Mouse (Mus musculus): ENCODE results near the gene Kcnip4. TPM values are rescaled to one million over a fixed set of nuclear protein-coding genes. Genes with fewer than 3 reads are reported as not detected.

Kcnip4 gene
- polyA plus RNA-seq, 1 experiment from 2014 or later, result 0.15 TPM

GRCm38 (mm10) chr5:49350126-49350909 is 174.4 kb downstream of the Kcnip4 start:
- WGBS (ENCODE audit: insufficient replicate concordance), result 28% methylated on average over 4 of the region's 4 CpGs
- Histone ChIP-seq H3K4me3 (replicated peaks) (no peak overlapping the region), H3K27me3 (no peaks in the 10 kb centered on the region), H3K9ac (no peak overlapping the region), H3K36me3 (no peaks in the 10 kb centered on the region), H3K27ac (no peak overlapping the region), H3K4me2 (no peak overlapping the region), H3K9me3 (replicated peaks) (0 out of 2 replicates have a peak, but pooled peaks cover 3% of the 10 kb centered on the region), H3K4me1 (replicated peaks) (no peaks in the 10 kb centered on the region)
- no peak for ATAC-seq (ENCODE audit: low read depth)
- no peak for DNase-seq

GRCm38 (mm10) chr5:49349541-49349940 is 175.2 kb downstream of the Kcnip4 start:
- Histone ChIP-seq H3K9me3 (replicated peaks) (no peaks in the 10 kb centered on the region), H3K27me3 (no peaks in the 10 kb centered on the region), H3K4me1 (replicated peaks) (no peaks in the 10 kb centered on the region), H3K27ac (no peak overlapping the region), H3K36me3 (no peaks in the 10 kb centered on the region), H3K4me3 (replicated peaks) (no peak overlapping the region), H3K4me2 (no peak overlapping the region), H3K9ac (no peak overlapping the region)
- no peak for DNase-seq
- no peak for ATAC-seq (ENCODE audit: low read depth)
- WGBS (ENCODE audit: insufficient replicate concordance), result 63% methylated on average over 5 of the region's 5 CpGs

GRCm38 (mm10) chr5:49348511-49348910 is 176.2 kb downstream of the Kcnip4 start:
- Histone ChIP-seq H3K9me3 (replicated peaks) (no peaks in the 10 kb centered on the region), H3K36me3 (no peaks in the 10 kb centered on the region), H3K4me2 (no peak overlapping the region), H3K9ac (no peak overlapping the region), H3K4me1 (replicated peaks) (no peaks in the 10 kb centered on the region), H3K27ac (no peak overlapping the region), H3K4me3 (replicated peaks) (no peak overlapping the region), H3K27me3 (no peaks in the 10 kb centered on the region)
- ATAC-seq (ENCODE audit: low read depth), result no peak
- DNase-seq, result no peak
- WGBS (ENCODE audit: insufficient replicate concordance), result 61% methylated on average over 5 of the region's 5 CpGs

GRCm38 (mm10) chr5:49344606-49345005 is 180.1 kb downstream of the Kcnip4 start:
- Histone ChIP-seq H3K36me3 (no peaks in the 10 kb centered on the region), H3K9me3 (replicated peaks) (no peaks in the 10 kb centered on the region), H3K9ac (no peak overlapping the region), H3K4me1 (replicated peaks) (no peaks in the 10 kb centered on the region), H3K27me3 (no peaks in the 10 kb centered on the region), H3K4me3 (replicated peaks) (no peak overlapping the region), H3K4me2 (no peak overlapping the region), H3K27ac (no peak overlapping the region)
- no peak for ATAC-seq (ENCODE audit: low read depth)
- DNase-seq, result no peak
- 49% methylated on average over 1 of the region's 1 CpGs for WGBS (ENCODE audit: insufficient replicate concordance)

GRCm38 (mm10) chr5:49337164-49337563 is 187.5 kb downstream of the Kcnip4 start:
- Histone ChIP-seq H3K27me3 (no peaks in the 10 kb centered on the region), H3K4me3 (replicated peaks) (no peak overlapping the region), H3K4me1 (replicated peaks) (no peaks in the 10 kb centered on the region), H3K9ac (no peak overlapping the region), H3K9me3 (replicated peaks) (no peaks in the 10 kb centered on the region), H3K4me2 (no peak overlapping the region), H3K27ac (no peak overlapping the region), H3K36me3 (no peaks in the 10 kb centered on the region)
- WGBS (ENCODE audit: insufficient replicate concordance), result 71% methylated on average over 2 of the region's 2 CpGs
- DNase-seq (no peak), ATAC-seq (ENCODE audit: low read depth) (no peak)

GRCm38 (mm10) chr5:49333063-49333462 is 191.6 kb downstream of the Kcnip4 start:
- no peak for ATAC-seq (ENCODE audit: low read depth)
- 48% methylated on average over 2 of the region's 2 CpGs for WGBS (ENCODE audit: insufficient replicate concordance)
- no peak overlapping the region for H3K27ac ChIP-seq

GRCm38 (mm10) chr5:49329023-49329422 is 195.7 kb downstream of the Kcnip4 start:
- Histone ChIP-seq H3K27me3 (no peaks in the 10 kb centered on the region), H3K9me3 (replicated peaks) (no peaks in the 10 kb centered on the region), H3K36me3 (no peaks in the 10 kb centered on the region), H3K27ac (no peak overlapping the region), H3K4me3 (replicated peaks) (no peak overlapping the region), H3K9ac (no peak overlapping the region), H3K4me2 (no peak overlapping the region), H3K4me1 (replicated peaks) (no peaks in the 10 kb centered on the region)
- DNase-seq (no peak), ATAC-seq (ENCODE audit: low read depth) (peak; percentile 60)
- 65% methylated on average over 1 of the region's 1 CpGs for WGBS (ENCODE audit: insufficient replicate concordance)

More at GRCm38 (mm10) chr5:49333063-49333462, 191.6 kb downstream of the Kcnip4 start:
- H3K9ac ChIP-seq, result no peak overlapping the region
- H3K27me3 ChIP-seq, result no peaks in the 10 kb centered on the region
- H3K36me3 ChIP-seq, result no peaks in the 10 kb centered on the region
- H3K4me2 ChIP-seq, result no peak overlapping the region
- H3K9me3 ChIP-seq (replicated peaks), result no peaks in the 10 kb centered on the region
- no peaks in the 10 kb centered on the region for H3K4me1 ChIP-seq (replicated peaks)
- H3K4me3 ChIP-seq (replicated peaks), result no peak overlapping the region
- DNase-seq, result no peak

- H3K4me2 ChIP-seq, result no peak overlapping the region
- H3K27me3 ChIP-seq, result no peaks in the 10 kb centered on the region
- ATAC-seq (ENCODE audit: low read depth) (no peak), DNase-seq (no peak)
- no peak overlapping the region for H3K27ac ChIP-seq
- H3K9ac ChIP-seq, result no peak overlapping the region
- no peaks in the 10 kb centered on the region for H3K9me3 ChIP-seq (replicated peaks)
- H3K4me1 ChIP-seq (replicated peaks), result no peaks in the 10 kb centered on the region
- H3K36me3 ChIP-seq, result no peaks in the 10 kb centered on the region
- no peak overlapping the region for H3K4me3 ChIP-seq (replicated peaks)
These were observed 206.0 kb downstream of the Kcnip4 start for GRCm38 (mm10) chr5:49318661-49319060.

GRCm38 (mm10) chr5:49317869-49318268 is 206.8 kb downstream of the Kcnip4 start:
- WGBS (ENCODE audit: insufficient replicate concordance), result 55% methylated on average over 2 of the region's 2 CpGs
- no peaks in the 10 kb centered on the region for H3K4me1 ChIP-seq (replicated peaks)
- H3K4me2 ChIP-seq, result no peak overlapping the region
- no peak overlapping the region for H3K27ac ChIP-seq
- no peak overlapping the region for H3K9ac ChIP-seq
- ATAC-seq (ENCODE audit: low read depth) (no peak), DNase-seq (no peak)
- no peaks in the 10 kb centered on the region for H3K9me3 ChIP-seq (replicated peaks)
- H3K27me3 ChIP-seq, result no peaks in the 10 kb centered on the region
- no peaks in the 10 kb centered on the region for H3K36me3 ChIP-seq
- H3K4me3 ChIP-seq (replicated peaks), result no peak overlapping the region

GRCm38 (mm10) chr5:49306796-49307195 is 217.9 kb downstream of the Kcnip4 start:
- H3K27ac ChIP-seq, result no peak overlapping the region
- 61% methylated on average over 1 of the region's 1 CpGs for WGBS (ENCODE audit: insufficient replicate concordance)
- no peaks in the 10 kb centered on the region for H3K27me3 ChIP-seq
- no peak overlapping the region for H3K4me3 ChIP-seq (replicated peaks)
- DNase-seq (no peak), ATAC-seq (ENCODE audit: low read depth) (no peak)
- H3K9ac ChIP-seq, result no peak overlapping the region
- no peaks in the 10 kb centered on the region for H3K4me1 ChIP-seq (replicated peaks)
- no peaks in the 10 kb centered on the region for H3K9me3 ChIP-seq (replicated peaks)
- H3K4me2 ChIP-seq, result no peak overlapping the region
- H3K36me3 ChIP-seq, result no peaks in the 10 kb centered on the region

- Histone ChIP-seq H3K9ac (no peak overlapping the region), H3K4me3 (replicated peaks) (no peak overlapping the region), H3K27me3 (no peaks in the 10 kb centered on the region), H3K36me3 (no peaks in the 10 kb centered on the region), H3K9me3 (replicated peaks) (no peaks in the 10 kb centered on the region), H3K4me1 (replicated peaks) (no peaks in the 10 kb centered on the region), H3K4me2 (no peak overlapping the region), H3K27ac (no peak overlapping the region)
- no peak for ATAC-seq (ENCODE audit: low read depth)
- WGBS (ENCODE audit: insufficient replicate concordance), result 31% methylated on average over 2 of the region's 2 CpGs
- DNase-seq, result no peak
These were observed 219.4 kb downstream of the Kcnip4 start for GRCm38 (mm10) chr5:49305321-49305720.

GRCm38 (mm10) chr5:49298654-49299053 is 226.1 kb downstream of the Kcnip4 start:
- ATAC-seq (ENCODE audit: low read depth) (no peak), DNase-seq (no peak)
- Histone ChIP-seq H3K27me3 (no peaks in the 10 kb centered on the region), H3K9ac (no peak overlapping the region), H3K4me1 (replicated peaks) (no peaks in the 10 kb centered on the region), H3K9me3 (replicated peaks) (no peaks in the 10 kb centered on the region), H3K4me2 (no peak overlapping the region), H3K4me3 (replicated peaks) (no peak overlapping the region), H3K36me3 (no peaks in the 10 kb centered on the region), H3K27ac (no peak overlapping the region)
- 44% methylated on average over 4 of the region's 4 CpGs for WGBS (ENCODE audit: insufficient replicate concordance)

Data from liver, embryonic 13.5 days (tissue).